Mouse (Mus musculus) adrenal gland, postnatal 14 days (tissue): ENCODE results near the gene Klhl5. TPM values are rescaled to one million over a fixed set of nuclear protein-coding genes. Genes with fewer than 3 reads are reported as not detected.
"Not testable (repeated sequence)": the region's sequence is repeated elsewhere in the genome, so short reads cannot be mapped to it uniquely, and the experiment has no call there.

Experiments
- DNase-seq: peaks from one replicate; pipeline ENCODE4 v3.0.0; 2021; ENCODE audit warnings: mixed read lengths
- total RNA-seq: library from RNA; stranded (reverse); gene quantifications from 2 replicates; pipeline ENCODE4 v1.2.3, GENCODE M21; 2021

The Klhl5 gene
- total RNA-seq, 1 experiment from 2014 or later: 46.2 TPM

DNA sequence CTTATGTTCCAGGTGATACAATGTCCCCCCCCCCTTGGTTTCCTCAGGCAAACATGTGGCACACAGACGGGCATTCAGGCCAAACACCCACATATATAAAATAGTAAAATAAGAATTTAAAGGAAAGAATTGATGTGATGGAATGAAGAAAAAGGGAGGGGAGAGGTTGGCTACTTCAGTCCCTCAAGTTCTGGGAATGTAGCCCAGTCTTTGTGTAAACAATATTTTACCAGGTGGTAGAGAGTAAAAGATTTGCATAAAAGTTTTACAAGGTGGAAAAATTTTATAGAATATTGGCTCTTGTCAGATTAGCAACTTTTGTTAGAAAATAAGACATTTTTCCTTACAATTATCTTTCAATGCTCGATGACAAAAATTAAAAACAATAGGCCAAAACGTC, 10.5 kb upstream of the Klhl5 start:
- DNase-seq: no peak

DNA sequence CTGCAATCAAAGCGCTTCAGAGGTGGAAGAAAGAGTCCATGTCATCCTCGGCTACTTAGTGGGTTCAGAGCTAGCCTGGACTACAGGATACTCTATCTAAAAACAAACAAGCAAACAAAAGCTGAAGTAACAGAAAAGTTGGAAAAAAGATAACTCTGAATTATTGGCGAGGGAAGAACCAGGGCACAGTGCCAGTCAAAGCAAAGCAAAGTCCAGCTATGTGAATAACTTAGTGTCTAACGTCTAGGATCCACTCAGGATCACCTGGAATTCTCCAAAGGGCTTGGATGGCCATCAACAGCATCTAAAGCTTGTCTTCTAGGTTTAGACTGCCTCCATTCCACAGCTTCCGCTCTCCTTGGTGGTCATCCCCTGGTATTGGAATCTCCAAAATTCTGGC, 9.9 kb upstream of the Klhl5 start:
- no peak for DNase-seq

GRCm38 (mm10) chr5:65100002-65100401, 7.3 kb upstream of the Klhl5 start:
- no peak for DNase-seq

DNA sequence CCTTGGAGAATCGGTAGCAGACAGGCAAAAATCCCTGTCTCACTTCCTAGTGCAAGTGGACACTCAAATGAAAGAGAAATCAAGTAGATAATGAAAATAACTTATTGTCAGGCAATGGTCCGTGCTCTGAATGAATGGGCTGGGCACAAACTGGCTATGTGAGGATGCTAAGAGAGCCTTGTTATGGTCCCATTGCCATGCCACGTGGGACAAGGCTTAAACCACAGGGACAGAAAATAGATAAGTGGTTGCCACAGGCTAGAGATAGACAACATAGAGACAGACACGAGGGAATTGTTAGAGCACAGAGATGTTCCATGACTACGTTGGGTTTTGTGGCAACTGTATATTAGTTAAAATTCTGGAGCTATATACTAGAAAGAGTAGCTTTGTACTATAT, 6.1 kb upstream of the Klhl5 start:
- DNase-seq: no peak

- DNase-seq: no peak
Observed at GRCm38 (mm10) chr5:65101621-65102020, 5.7 kb upstream of the Klhl5 start.

DNA sequence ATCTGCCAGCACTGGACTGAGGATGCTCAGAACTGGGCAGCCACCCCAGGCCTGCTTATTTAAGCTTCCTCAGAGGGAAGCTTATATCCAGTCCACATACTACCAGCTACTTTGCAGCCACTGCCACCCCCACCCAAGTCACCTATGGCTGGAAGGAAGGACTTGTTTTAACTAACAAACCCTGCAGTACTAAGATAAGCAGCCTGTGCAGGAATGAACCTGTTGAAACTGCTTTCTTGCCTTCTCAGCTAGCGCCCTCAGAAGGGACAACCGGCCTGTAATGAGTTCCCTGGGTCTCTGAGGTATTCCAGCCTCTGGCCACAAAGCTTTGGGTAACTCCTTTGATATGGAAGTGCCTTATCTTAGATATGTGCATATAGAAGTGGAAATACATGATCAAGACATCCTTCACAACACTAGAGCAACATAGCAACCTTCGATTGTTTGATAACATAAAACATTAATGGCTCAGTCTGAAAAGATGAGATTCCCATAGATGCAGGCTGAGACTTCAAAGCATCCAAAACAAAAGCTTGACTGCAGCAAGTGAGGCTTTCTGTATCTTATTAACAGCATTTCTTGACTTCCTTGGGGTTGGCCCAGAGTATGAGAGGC, 5.2 kb upstream of the Klhl5 start:
- no peak for DNase-seq

GRCm38 (mm10) chr5:65102641-65103042, 4.7 kb upstream of the Klhl5 start:
- DNase-seq: no peak

- DNase-seq: peak; percentile 73
Observed at GRCm38 (mm10) chr5:65107773-65108432, 564 bp downstream of the Klhl5 start.

DNA sequence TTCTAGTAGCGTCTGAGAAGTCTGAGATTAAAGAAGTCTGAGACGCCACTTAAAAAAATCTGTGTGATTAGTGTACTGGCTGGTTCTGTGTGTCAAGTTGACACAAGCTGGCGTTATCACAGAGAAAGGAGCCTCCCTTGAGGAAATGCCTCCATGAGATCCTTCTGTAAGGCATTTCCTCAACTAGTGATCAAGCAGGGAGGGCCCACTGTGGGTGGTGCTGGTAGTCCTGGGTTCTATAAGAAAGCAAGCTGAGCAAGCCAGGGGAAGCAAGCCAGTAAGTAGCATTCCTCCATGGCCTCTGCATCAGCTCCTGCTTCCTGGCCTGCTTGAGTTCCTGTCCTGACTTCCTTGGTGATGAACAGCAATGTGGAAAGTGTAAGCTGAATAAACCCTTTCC, 4.9 kb downstream of the Klhl5 start:
- not testable (repeated sequence) for DNase-seq

DNA sequence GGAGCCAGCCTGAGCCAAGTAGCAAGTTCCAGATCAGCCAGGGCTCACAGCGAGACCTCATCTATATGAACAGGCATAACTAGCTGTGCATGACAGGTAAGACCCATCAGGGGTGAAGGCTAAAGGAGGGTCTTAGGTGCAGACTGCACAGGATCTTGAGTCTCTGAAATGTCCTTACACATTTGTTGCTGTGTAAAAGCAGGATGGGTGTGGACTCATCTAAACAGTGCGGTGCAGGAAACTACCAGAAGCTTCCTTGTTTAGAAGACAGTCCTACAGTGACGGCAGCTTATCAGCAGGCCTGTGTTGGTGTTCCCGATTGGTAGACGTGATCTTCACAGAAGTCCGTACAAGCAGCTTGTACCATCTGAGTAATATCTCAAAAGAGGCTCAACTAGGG, 6.0 kb downstream of the Klhl5 start:
- no peak for DNase-seq

DNA sequence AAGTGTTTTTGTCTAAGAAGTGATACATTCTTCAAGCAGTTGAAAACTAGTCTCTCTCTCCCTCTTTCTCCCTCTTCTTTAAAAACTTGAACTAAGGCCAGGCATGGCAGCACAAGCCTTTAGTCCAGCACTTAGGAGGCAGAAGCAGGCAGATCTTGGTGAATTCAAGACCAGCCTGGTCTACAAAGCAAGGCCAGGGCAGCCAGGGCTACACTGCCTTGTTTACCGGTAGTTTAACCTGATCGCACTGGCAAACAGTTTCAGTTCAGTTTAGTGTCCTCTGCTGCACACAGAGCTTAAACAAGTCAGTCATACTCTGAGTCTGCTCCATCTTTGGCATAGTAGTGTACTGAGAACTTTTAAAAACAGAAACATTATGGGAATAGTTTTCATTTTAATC, 9.4 kb downstream of the Klhl5 start:
- DNase-seq: no peak

GRCm38 (mm10) chr5:65119495-65119894, 12.2 kb downstream of the Klhl5 start:
- DNase-seq: no peak

DNA sequence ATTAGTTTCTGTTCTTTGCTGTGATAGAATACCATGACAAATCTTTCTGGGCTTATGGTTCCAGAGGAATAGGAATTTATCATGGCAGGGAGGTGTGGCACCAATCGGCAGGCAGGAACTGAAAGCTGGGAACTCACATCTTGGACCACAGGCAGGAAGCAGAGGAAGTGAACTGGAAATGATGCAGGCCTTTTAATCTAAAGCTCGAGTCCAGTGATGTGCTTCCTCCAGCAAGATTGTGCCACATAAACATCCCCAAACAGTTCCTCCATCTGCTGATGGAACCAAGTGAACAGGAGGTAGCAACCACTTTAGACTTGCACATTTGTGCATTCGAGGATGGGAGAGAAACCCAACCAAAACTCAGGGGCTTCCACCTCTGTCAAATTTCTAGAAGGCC, 12.6 kb downstream of the Klhl5 start:
- DNase-seq: no peak

- no peak for DNase-seq
Observed at GRCm38 (mm10) chr5:65122616-65123015, 15.3 kb downstream of the Klhl5 start.

DNA sequence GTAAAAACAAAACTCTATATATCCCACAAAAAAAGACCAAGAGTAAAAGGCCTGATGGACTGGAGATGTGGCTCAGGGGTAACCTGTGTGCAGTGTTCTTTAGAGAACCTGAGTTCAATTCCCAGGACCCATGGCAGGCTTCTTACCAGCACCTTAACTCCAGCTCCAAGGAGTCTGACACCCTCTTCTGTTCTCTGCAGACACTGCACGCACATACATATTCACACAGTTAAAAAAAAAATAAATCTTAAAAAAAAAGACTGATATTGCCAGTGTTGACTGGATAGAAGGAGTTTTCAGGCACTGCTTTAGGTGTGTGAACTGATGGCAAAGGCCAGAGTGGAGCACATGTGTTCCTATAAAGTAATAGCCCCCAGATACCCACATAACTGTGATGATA, 18.8 kb downstream of the Klhl5 start:
- no peak for DNase-seq

DNA sequence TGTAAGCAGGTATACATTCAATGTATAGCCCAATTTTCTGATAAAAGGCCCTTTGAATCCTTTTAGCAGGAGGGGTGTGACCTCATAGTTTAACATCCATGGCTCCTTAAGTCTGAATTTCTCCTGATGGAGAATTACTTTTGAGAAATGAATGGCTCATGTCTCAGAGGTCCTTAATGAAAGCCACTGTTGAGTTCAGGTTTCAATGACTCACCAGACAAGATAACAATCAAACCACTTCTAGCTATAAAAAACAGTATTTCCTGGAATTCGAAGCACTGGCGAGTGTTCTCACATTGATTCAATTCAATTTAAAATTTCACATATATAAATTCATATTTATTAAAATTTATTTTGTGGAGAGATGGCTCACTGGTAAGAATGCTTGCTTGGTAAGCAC, 21.1 kb downstream of the Klhl5 start:
- no peak for DNase-seq

DNA sequence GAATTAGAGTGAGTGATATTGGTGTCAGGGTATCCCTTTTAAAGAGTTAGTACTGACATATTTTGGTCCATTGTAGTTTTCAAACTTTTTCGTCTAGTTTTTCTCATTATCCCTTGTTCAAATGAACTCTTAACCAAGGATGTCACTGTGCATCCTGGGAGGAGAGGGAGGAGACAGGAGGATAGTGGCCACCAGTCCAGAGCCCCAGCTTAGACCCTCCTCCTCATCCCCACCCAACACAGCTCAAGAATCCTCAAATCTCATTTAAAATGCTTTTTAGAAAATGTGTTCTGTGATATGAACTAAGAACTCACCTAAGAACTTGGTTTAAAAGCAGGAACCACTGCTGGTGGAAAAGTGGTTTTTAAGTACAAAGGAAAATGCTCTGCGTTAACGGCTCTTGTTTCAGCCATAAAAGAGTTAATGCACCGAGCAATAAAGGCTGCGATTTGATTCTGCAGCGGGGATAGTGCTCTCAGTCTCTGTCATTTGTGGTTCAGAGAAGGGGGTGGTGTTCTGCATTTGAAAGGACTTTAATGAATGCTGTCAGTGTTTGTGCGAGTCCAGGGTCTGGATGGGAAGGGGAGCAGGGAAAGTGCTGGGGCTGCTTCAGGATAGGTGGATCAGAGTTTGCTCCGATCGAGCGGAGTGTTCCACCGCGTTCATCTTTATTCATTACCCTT, 23.3 kb downstream of the Klhl5 start:
- no peak for DNase-seq

GRCm38 (mm10) chr5:65131211-65131879, 24.0 kb downstream of the Klhl5 start:
- DNase-seq: no peak

GRCm38 (mm10) chr5:65136159-65136558, 28.8 kb downstream of the Klhl5 start:
- no peak for DNase-seq

DNA sequence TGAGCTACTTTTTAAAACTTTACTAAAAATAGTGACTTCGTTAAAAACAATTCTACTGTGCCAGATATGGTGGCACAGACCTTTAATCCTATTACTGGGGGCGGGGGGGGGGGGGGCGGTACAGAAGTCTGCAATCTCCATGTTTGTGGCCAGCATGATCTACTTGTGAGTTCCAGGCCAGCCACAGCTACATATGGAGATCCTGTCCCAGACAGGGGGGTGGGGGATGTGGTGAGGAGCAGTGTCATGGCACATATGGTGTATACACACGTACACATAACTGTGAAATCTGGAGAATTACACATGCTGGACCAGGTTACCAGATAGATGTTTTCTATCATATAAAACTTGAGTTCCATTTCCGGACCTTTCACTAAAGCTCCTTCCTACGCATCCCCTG, 29.7 kb downstream of the Klhl5 start:
- no peak for DNase-seq

- no peak for DNase-seq
Observed at GRCm38 (mm10) chr5:65141242-65141641, 33.9 kb downstream of the Klhl5 start.

GRCm38 (mm10) chr5:65142247-65142646, 34.9 kb downstream of the Klhl5 start:
- DNase-seq: no peak

- DNase-seq: no peak
Observed at GRCm38 (mm10) chr5:65145499-65146101, 38.3 kb downstream of the Klhl5 start.
